Mouse (Mus musculus): ENCODE measurements around the gene Mrps22.

Mrps22 gene

GRCm38 (mm10) chr9:98601156-98601836, at the start of gene Mrps22:
Gene Mrps22, minus strand, starts transcription at chr9:98601660.
- DNase-seq (ENCODE audit: low spot score in 2 of 2) = peak; percentile 69 to 76

GRCm38 (mm10) chr9:98650547-98650946, 49.1 kb upstream of the Mrps22 start:
- no peak for DNase-seq (ENCODE audit: low spot score in 2 of 2)

GRCm38 (mm10) chr9:98647418-98647817, 46.0 kb upstream of the Mrps22 start:
- DNase-seq (ENCODE audit: low spot score in 2 of 2) = no peak

- DNase-seq (ENCODE audit: low spot score in 2 of 2) = peak; percentile 24 to 68
These were observed 44.3 kb upstream of the Mrps22 start for GRCm38 (mm10) chr9:98645750-98646149.

- DNase-seq (ENCODE audit: low spot score in 2 of 2) = no peak
These were observed 40.7 kb upstream of the Mrps22 start for GRCm38 (mm10) chr9:98642126-98642525.

GRCm38 (mm10) chr9:98633287-98634162, 32.1 kb upstream of the Mrps22 start:
- DNase-seq (ENCODE audit: low spot score in 2 of 2) = no peak

GRCm38 (mm10) chr9:98628480-98628879, 27.0 kb upstream of the Mrps22 start:
- no peak for DNase-seq (ENCODE audit: low spot score in 2 of 2)

GRCm38 (mm10) chr9:98604896-98605295, 3.4 kb upstream of the Mrps22 start:
- no peak for DNase-seq (ENCODE audit: low spot score in 2 of 2)

GRCm38 (mm10) chr9:98601837-98602359, 438 bp upstream of the Mrps22 start:
- no peak for DNase-seq (ENCODE audit: low spot score in 2 of 2)

GRCm38 (mm10) chr9:98600094-98600493, 1.4 kb downstream of the Mrps22 start:
- DNase-seq (ENCODE audit: low spot score in 2 of 2) = no peak

GRCm38 (mm10) chr9:98583852-98584251, 17.6 kb downstream of the Mrps22 start:
- no peak for DNase-seq (ENCODE audit: low spot score in 2 of 2)

- DNase-seq (ENCODE audit: low spot score in 2 of 2) = peak; percentile 96 to 99
These were observed 38.0 kb downstream of the Mrps22 start, which contains the start of gene Copb2 for GRCm38 (mm10) chr9:98563137-98564126. Gene Copb2, plus strand, starts transcription at chr9:98563721.

GRCm38 (mm10) chr9:98544042-98544441, 57.4 kb downstream of the Mrps22 start:
- no peak for DNase-seq (ENCODE audit: low spot score in 2 of 2)
